Mouse (Mus musculus) midbrain, postnatal 0 days (tissue): ENCODE data around the gene Lcn3. TPM values are rescaled to one million over a fixed set of nuclear protein-coding genes. Genes with fewer than 3 reads are reported as not detected.

Experiments used
- ATAC-seq: fragments of 200-750 bp; cut with Nextera tagmentation; 2 replicates; pipeline ENCODE4 v1.8.0; 2017; ENCODE audit warnings: moderate number of reproducible peaks, mild to moderate bottlenecking, moderate TSS enrichment, moderate library complexity; ENCODE audit not compliant: low FRiP score
- DNase-seq: peaks from one replicate; pipeline ENCODE4 v3.0.0-alpha.2; 2015; ENCODE audit warnings: low spot score
- H3K27ac ChIP-seq: fragments of 300-500 bp; sonication (generic); 2 replicates; pipeline ENCODE4 v1.5.1; 2014; ENCODE audit warnings: low read depth, mild to moderate bottlenecking, low read length, mixed read lengths
- H3K27me3 ChIP-seq: fragments of 300-500 bp; sonication (generic); 2 replicates; pipeline ENCODE4 v1.6.1; 2014; ENCODE audit warnings: low read length, control low read depth, mixed read lengths; ENCODE audit not compliant: insufficient read depth
- H3K36me3 ChIP-seq: fragments of 300-500 bp; sonication (generic); 2 replicates; pipeline ENCODE4 v1.6.1; 2014; ENCODE audit warnings: low read length, control low read depth, mixed read lengths; ENCODE audit not compliant: insufficient read depth
- H3K4me1 ChIP-seq: fragments of 300-500 bp; sonication (generic); 2 replicates; pipeline ENCODE4 v1.6.1; 2014; ENCODE audit warnings: mild to moderate bottlenecking, control low read depth, antibody characterized with exemption, low read length, mixed read lengths; ENCODE audit not compliant: insufficient read depth
- H3K4me2 ChIP-seq: fragments of 300-500 bp; sonication (generic); 2 replicates; pipeline ENCODE4 v1.6.1; 2014; ENCODE audit warnings: low read depth, mild to moderate bottlenecking, low read length, mixed read lengths; ENCODE audit not compliant: poor library complexity, severe bottlenecking
- H3K4me3 ChIP-seq: fragments of 300-500 bp; sonication (generic); 2 replicates; pipeline ENCODE4 v1.5.1; 2014; ENCODE audit warnings: low read depth, mild to moderate bottlenecking, low read length, moderate library complexity
- H3K9ac ChIP-seq: fragments of 300-500 bp; sonication (generic); replicated peaks from 2 replicates; pipeline ENCODE4 v1.6.1; 2014; ENCODE audit warnings: mild to moderate bottlenecking, low read length, moderate library complexity, mixed read lengths; ENCODE audit not compliant: poor library complexity, severe bottlenecking
- H3K9me3 ChIP-seq: fragments of 300-500 bp; sonication (generic); 2 replicates; pipeline ENCODE4 v1.6.1; 2016; ENCODE audit warnings: low read length, control low read depth
- CTCF ChIP-seq: IDR thresholded peaks from 2 replicates; pipeline ENCODE4 v1.5.1; 2016; ENCODE audit warnings: antibody characterized with exemption, mild to moderate bottlenecking
- WGBS: fragments of 180-500 bp; shearing (Covaris S2); extraction: QIAGEN DNeasy Blood & Tissue Kit; methylation state at CpG from one replicate; pipeline ENCODE4 v1.1.7; 2014; 5-methylcytosine and 5-hydroxymethylcytosine counted together
- polyA plus RNA-seq: library from polyadenylated mRNA; unstranded; fragments of >200 nt; fragmentation: Nextera tagmentation; extraction: Ambion mirVana; gene quantifications from 2 replicates; pipeline ENCODE4 v1.2.1, GENCODE M21; 2015
- total RNA-seq: library from RNA; depleted of rRNA; stranded (reverse); fragments of >200 nt; gene quantifications from 2 replicates; pipeline ENCODE4 v1.2.3, GENCODE M21; 2014

Lcn3 gene
- total and polyA plus RNA-seq, 2 experiments from 2014 or later: not detected

DNA sequence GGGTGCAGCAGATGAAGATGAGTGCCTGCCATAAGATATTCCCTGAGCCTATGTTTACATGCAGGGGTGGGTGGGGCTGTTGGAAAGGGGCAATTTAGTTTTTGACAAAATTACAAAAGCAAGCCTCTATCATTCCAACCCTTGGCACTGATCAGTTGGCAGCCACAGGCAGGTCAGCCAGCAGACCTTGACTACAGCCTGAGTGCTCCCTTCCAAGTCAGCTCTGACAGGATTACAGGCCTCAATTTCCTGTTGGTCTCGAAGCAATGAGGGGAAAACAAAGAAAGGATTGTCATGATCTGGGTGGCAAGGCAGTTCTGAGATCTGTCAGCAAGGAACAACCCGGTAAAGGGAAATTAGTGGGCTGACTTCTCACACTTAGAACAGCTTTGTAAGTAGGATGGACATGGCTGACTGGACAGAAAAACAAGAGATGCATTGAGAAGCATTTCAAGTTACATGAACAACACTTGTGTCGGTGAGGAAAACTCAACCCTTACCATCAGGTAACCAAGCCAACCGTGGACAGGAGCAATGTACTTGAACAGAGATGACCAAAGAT lies 7.2 kb upstream of the Lcn3 start:
- WGBS: 38% methylated on average over 4 of the region's 4 CpGs
- Histone ChIP-seq H3K4me1 (no peaks in the 10 kb centered on the region), H3K4me3 (no peak overlapping the region), H3K27me3 (no peaks in the 10 kb centered on the region), H3K9me3 (no peaks in the 10 kb centered on the region), H3K9ac (no peak overlapping the region), H3K4me2 (no peak overlapping the region), H3K27ac (no peak overlapping the region), H3K36me3 (no peaks in the 10 kb centered on the region)
- no peak for DNase-seq
- ATAC-seq: no peak
- no peak for TF ChIP-seq CTCF

DNA sequence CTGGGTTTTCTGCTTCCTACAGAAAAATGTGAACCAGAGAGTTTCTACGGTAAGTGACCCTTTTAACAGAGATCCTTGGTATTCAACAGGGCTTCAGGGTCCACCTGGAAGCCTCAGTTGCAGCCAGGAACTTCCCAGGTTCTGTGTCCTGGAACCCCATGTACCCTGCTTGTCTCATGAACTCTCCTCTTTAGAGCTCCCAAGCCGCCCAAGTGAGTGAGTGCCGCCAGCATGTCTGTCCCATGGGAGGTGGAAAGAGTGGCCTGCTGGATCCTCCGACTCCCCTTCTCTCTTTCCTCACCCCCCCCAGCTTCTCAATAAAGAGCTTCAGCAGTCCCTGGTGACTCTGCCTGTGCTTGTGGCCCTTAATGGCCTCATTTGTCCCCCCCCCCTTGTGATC lies 2.4 kb downstream of the Lcn3 start:
- no peak for TF ChIP-seq CTCF
- no peak overlapping the region for H3K27ac ChIP-seq
- no peak overlapping the region for H3K4me3 ChIP-seq
- DNase-seq (no peak), ATAC-seq (no peak)
- no peak overlapping the region for H3K9ac ChIP-seq
- no peaks in the 10 kb centered on the region for H3K36me3 ChIP-seq
- H3K4me1 ChIP-seq: no peaks in the 10 kb centered on the region
- no peaks in the 10 kb centered on the region; the same call in 1 of the 2 replicates for H3K27me3 ChIP-seq
- WGBS: 83% methylated on average over 4 of the region's 4 CpGs
- H3K4me2 ChIP-seq: no peak overlapping the region
- no peaks in the 10 kb centered on the region for H3K9me3 ChIP-seq

DNA sequence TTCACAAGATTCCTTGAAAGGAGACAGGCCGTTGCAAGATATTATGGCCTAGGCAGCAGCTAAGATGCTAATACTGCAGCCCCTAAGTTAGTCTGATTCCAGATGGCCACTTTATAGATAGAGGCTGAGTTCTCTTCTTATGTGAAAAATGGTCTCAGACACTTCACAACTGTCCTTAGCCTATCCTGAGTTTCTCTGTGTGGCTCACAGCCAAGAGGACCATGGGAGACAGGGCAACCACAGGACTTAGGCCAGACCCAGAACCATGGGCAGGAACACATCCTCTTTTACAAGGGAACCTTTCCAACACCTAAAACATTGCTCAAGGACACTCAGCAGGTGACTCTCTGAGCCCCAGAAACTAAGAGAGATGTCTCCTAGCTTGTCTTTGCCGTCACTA lies 8.1 kb downstream of the Lcn3 start:
- WGBS: 81% methylated on average over 2 of the region's 2 CpGs
- Histone ChIP-seq H3K4me3 (no peak overlapping the region), H3K27ac (no peak overlapping the region), H3K9me3 (no peaks in the 10 kb centered on the region), H3K36me3 (no peaks in the 10 kb centered on the region), H3K4me2 (no peak overlapping the region), H3K4me1 (no peaks in the 10 kb centered on the region), H3K9ac (no peak overlapping the region), H3K27me3 (no peaks in the 10 kb centered on the region)
- TF ChIP-seq CTCF: no peak
- no peak for ATAC-seq
- DNase-seq: no peak

GRCm38 (mm10) chr2:25774640-25775039 lies 9.3 kb downstream of the Lcn3 start:
- no peak overlapping the region for H3K9ac ChIP-seq
- ATAC-seq (no peak), DNase-seq (no peak)
- H3K27me3 ChIP-seq: no peaks in the 10 kb centered on the region
- no peak for TF ChIP-seq CTCF
- H3K27ac ChIP-seq: no peak overlapping the region
- H3K36me3 ChIP-seq: no peaks in the 10 kb centered on the region
- no peak overlapping the region for H3K4me3 ChIP-seq
- no peaks in the 10 kb centered on the region for H3K9me3 ChIP-seq
- no peaks in the 10 kb centered on the region for H3K4me1 ChIP-seq
- H3K4me2 ChIP-seq: no peak overlapping the region
- 85% methylated on average over 2 of the region's 2 CpGs for WGBS

GRCm38 (mm10) chr2:25775991-25776390 lies 10.6 kb downstream of the Lcn3 start:
- no peak overlapping the region for H3K9ac ChIP-seq
- H3K27ac ChIP-seq: no peak overlapping the region
- no peaks in the 10 kb centered on the region for H3K4me1 ChIP-seq
- DNase-seq (no peak), ATAC-seq (no peak)
- no peaks in the 10 kb centered on the region for H3K27me3 ChIP-seq
- H3K9me3 ChIP-seq: no peaks in the 10 kb centered on the region
- H3K36me3 ChIP-seq: no peaks in the 10 kb centered on the region
- TF ChIP-seq CTCF: no peak
- 41% methylated on average over 3 of the region's 3 CpGs for WGBS
- H3K4me3 ChIP-seq: no peak overlapping the region
- no peak overlapping the region for H3K4me2 ChIP-seq

- no peak within 1 kb of the TSS for H3K4me3 ChIP-seq
- DNase-seq: no peak
- no peak within 1 kb of the TSS for H3K27ac ChIP-seq
- WGBS: 88% methylated on average over 1 of the region's 1 CpGs
- no peak for TF ChIP-seq CTCF
- no peaks in the 10 kb centered on the region for H3K36me3 ChIP-seq
- no peaks in the 10 kb centered on the region for H3K4me1 ChIP-seq
- H3K9me3 ChIP-seq: no peaks in the 10 kb centered on the region
- no peak for ATAC-seq
- no peak within 1 kb of the TSS for H3K4me2 ChIP-seq
- H3K9ac ChIP-seq: no peak within 1 kb of the TSS
- no peaks in the 10 kb centered on the region for H3K27me3 ChIP-seq
Observed at GRCm38 (mm10) chr2:25776717-25777116, 11.3 kb downstream of the Lcn3 start, which contains the start of gene Lcn11. Gene Lcn11 (plus strand): TSS chr2:25777017.
